Mouse (Mus musculus): ENCODE measurements at regions not wholly inside any gene's neighbourhood (a gene's known extent, or its start where the extent isn't known, plus 50 kb on each side); places are given as distances from the start of the nearest gene placed in this dataset.

DNA sequence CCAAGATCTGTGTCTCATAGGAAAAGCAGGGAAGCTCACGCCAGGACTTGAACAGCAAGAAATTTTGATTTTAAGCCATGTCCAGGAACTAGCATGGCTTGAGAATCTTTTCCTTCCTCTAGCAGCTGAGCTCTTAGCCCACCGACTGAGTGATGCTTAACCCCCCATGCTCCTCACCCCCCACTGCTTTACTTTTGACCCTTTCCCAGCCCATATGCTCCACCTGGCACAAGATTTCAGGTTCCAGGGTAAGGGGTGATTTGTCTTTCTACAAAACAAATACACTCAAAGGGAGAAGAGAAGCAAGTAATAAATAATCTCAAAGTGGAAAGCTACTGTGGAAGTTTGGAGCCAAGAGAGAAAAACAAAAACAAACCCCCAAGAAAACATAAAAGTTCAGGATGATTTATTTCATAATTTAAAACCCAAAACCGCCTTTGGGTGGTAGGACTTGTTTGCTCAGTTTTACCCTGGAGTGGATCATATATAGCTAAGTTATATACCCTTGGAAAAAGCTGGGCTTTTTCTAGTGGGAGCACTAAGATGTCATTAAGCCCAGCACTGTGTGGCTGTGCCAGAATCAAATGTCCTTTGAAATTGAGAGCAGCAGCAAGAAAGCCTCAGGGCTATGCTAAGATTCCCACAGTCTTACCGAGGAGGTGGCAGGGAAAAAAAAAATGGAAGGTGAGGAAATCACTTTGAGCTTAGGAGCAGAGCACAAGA, 372.4 kb upstream of the Isx start:
- peak in 1 of 2 experiments; percentile 10 for DNase-seq (ENCODE audit: inconsistent age in 2 of 2, low spot score in 1 of 2)

DNA sequence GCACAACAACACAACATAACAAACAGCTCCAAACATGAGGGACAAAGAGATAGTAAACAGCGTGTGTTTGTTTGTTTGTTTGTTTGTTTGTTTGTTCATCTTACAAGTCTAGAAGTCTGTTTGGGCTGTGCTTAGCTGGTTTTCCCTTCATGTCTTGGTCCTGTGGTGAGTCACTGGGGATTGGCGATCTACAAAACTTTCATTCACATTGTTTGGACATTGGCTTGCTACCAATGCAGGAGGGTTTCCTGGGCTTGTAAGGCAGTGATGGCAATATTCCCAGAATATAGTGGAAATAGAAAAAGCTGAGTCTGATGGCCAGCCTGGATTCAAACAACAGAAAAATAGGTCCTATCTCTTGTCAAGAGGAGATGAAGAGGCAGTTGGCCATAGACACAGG, 371.7 kb upstream of the Isx start:
- DNase-seq (ENCODE audit: inconsistent age in 2 of 2, low spot score in 1 of 2): peak in 1 of 2 experiments; percentile 10
